Mouse (Mus musculus): ENCODE measurements around the gene Nipal4.

Nipal4 gene

DNA sequence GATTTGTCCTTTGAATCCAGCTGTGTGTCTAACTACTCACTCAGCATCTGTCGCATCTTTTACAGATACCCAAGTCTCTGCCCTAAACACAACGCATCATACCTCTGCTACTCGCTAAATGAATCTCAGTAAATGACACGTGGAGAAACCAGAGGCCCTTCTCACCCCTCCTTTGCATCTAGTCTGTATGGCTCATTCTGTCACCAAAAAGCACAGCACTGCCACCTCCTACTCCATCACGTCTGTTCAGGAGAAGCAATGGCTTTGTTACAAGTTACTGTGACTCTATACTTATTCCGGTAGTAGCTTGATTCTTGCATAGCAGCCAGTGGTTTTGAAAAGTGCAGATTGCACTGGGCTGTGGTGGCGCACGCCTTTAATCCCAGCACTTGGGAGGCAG lies 9.4 kb downstream of the Nipal4 start:
- no peak for DNase-seq

DNA sequence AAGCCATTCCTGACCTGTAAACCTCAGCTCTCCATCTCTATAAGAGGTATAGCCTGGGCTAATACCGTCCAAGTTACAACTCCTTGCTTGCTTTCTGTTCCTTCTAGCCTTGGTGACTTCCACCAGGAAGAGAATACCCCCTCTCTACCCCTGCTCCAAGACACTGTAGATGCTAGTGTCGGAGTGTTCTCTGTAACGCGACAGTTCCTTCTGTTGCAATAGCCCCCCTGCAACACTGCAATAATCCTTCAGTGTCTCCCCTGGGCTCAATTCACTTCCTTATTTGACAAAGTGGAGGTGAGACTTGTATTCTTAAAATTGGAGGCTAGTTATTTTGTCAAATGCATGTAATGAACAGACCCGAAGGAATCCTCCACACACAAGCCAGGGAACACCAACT lies 19.7 kb downstream of the Nipal4 start:
- no peak for DNase-seq

DNA sequence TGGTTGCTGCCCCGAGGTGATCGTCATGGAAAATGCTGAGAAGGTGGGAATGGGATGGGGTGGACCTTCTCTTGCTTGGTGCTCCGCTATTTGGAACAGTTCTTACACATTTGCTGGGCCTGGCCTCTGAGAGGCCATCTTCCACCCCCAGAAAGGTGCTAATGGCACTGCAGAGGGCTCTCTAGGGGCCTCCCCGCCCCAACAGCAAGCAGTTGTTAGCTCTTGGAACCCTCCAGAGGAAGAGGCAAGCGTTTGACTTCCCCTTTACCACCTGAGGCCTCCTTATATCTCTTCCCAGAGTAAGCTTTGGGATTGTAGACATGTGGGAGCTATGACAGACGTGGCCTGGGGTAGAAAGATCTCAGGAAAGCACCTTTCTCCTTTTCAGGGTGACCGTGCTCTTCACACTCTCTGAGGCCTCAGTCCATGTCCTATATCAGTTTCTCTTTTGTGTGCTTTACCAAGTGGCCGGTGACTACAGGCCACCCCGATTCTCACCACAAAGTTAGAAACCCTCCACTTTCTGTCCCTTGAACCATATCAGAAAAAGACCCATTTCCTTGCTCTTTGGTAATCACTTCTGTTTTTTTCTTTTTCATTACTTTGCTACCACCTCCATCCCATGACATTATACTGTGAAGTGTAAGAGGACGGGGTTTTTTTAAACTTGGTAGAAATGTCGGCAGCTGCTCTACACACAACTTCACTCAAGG lies 21.0 kb downstream of the Nipal4 start:
- no peak for DNase-seq

- DNase-seq: no peak
Observed at GRCm38 (mm10) chr11:46143342-46143741, 23.0 kb downstream of the Nipal4 start.

DNA sequence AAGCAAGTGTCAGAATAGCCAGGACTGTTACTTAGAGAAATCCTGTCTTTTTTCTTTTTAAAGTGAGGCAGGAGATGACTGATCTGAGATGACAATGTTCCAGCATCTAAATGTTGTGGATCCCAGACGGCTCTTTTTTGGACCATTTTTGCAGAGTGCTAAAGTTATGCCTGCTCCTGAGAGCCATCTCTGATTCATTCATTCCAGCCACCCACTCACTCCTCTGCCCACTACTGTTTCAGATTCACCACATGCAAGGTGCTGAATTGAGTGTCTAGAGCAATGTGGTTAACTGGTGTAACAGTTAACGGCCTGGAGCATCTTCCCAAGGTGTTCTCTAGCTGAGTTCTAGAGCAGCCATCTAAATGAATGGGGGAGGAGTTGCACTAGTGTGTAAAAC lies 31.4 kb downstream of the Nipal4 start:
- DNase-seq: no peak

GRCm38 (mm10) chr11:46131022-46131986 lies 35.0 kb downstream of the Nipal4 start:
- DNase-seq: no peak

GRCm38 (mm10) chr11:46128548-46128945 lies 37.8 kb downstream of the Nipal4 start:
- DNase-seq: peak; percentile 57

GRCm38 (mm10) chr11:46127621-46128547 lies 38.4 kb downstream of the Nipal4 start:
- DNase-seq: no peak

- no peak for DNase-seq
Observed at GRCm38 (mm10) chr11:46126827-46127410, 39.4 kb downstream of the Nipal4 start.

DNA sequence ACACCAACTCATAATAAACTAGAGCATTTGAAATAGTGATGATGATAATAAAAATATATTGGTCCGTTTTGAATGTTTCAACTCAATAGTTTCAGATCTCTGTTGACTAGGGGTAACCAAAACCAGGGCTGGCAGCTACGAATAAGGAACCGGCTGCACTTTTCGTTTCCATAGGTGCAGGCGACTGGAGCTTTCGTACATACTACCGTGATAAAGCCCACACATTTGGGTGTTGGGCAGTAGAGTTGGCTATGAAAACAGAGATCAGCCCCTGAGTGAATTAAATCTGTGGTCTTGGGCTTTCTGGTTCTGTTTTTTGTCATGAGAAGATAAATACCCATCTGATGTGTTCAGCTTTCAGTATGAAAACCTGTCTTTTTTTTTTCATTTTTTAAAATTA lies 40.0 kb downstream of the Nipal4 start:
- no peak for DNase-seq

DNA sequence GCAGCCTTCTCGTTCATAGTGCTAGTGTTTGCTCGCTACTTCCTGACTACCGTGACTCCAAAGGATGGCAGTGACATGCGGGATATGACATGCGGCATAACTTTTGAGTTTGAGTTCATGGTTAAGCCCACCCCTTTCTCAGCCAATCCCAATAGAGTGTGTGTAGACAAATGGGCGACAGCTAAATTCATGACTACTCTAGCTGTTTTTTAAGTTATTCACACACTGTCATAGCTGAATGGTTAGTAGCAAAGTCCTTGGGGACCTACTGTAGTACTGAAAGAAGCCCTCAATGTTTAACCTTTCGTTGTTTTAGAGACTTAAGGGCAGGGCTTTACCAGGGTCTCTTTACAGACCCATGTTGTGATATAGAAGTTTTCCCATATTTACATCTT lies 40.5 kb downstream of the Nipal4 start:
- DNase-seq: no peak

- no peak for DNase-seq
Observed at GRCm38 (mm10) chr11:46125093-46125834, 41.0 kb downstream of the Nipal4 start.

GRCm38 (mm10) chr11:46123328-46123866 lies 42.9 kb downstream of the Nipal4 start:
- no peak for DNase-seq

DNA sequence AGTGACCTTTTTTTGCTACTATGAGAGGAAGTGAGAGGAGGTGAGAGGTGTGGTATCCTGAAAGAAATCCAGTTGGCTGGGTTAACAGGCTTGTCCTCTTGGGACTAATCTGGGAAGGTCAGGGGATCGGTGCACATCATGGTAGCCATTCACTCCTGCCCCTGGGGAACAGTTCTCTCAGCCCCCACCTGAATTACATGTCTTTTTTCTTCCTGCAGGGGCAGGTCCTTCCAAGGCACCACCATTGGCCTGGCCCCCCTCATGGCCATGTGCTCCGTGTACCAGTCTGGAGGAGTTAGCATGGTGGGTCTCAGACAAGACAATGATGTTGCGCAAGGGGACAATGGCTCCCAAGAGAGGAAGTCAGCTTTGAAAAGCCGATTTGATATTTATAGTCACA lies 43.4 kb downstream of the Nipal4 start:
- no peak for DNase-seq

GRCm38 (mm10) chr11:46121666-46122065 lies 44.6 kb downstream of the Nipal4 start:
- DNase-seq: no peak

DNA sequence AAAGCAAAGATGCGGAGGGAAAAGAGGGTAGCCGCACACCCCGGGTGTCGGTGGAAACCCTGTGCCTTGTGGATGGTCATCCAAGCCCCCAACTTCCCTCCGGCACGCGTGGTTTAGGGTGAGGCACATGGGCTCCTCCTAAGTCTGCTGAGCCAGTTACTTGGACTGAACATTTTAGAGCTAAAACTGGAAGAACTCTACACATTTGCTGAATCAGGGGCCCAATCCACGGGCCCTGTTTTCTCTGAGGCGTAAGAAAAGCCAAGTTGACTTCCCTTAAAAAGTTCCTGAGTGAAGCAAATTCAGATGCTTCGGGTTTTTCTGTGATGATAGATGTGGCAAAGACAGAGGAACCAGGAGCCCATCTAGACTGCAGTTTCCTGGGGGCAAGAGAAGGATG lies 46.2 kb downstream of the Nipal4 start:
- DNase-seq: no peak

- no peak for DNase-seq
Observed at GRCm38 (mm10) chr11:46119624-46120023, 46.7 kb downstream of the Nipal4 start.

GRCm38 (mm10) chr11:46116510-46116909 lies 49.8 kb downstream of the Nipal4 start:
- DNase-seq: no peak

GRCm38 (mm10) chr11:46115411-46116173 lies 50.7 kb downstream of the Nipal4 start:
- DNase-seq: no peak

DNA sequence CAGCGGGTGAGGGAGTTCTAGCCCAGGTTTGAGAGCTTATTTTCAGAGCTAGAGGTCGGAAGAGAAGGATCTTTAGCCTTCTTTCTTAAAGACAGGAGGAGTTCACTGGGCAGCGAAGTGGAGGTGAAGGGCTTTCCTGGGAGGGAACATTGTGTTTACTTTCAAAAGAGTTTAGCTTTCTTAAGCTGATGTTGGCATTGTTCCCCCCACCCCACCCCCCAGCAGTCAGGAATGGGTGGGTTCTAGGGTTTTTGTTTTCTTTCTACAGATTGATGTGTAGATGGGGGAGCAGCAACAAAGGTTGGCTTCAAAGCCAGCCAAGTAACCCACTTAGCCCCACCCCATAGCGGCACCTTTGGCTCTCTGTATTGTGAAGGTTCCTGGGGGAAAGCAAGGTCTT lies 51.3 kb downstream of the Nipal4 start:
- DNase-seq: no peak

DNA sequence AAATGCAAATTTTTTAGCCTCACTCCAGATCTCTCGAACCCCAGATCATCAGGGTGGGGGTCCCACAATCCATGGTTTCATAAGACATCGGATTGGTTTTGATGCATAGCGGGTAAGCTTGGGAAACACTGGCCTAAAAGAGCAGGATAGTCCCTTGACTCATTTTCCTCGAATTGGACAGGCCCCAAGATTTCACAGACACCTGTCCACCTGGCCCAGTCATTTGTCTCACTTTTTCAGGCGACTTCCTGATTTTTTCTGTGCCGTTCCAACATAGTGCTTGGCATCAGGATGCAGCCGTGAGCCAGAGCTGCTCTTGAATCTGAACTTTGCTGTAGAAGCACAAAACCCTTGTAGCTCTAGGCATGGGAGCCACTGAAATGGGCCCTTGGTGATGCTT lies 52.1 kb downstream of the Nipal4 start:
- DNase-seq: no peak

All from right cerebral cortex, postnatal 4 days (tissue).